Comparison of ENCODE assay signal across 8 mouse cellular contexts in the genomic region with DNA sequence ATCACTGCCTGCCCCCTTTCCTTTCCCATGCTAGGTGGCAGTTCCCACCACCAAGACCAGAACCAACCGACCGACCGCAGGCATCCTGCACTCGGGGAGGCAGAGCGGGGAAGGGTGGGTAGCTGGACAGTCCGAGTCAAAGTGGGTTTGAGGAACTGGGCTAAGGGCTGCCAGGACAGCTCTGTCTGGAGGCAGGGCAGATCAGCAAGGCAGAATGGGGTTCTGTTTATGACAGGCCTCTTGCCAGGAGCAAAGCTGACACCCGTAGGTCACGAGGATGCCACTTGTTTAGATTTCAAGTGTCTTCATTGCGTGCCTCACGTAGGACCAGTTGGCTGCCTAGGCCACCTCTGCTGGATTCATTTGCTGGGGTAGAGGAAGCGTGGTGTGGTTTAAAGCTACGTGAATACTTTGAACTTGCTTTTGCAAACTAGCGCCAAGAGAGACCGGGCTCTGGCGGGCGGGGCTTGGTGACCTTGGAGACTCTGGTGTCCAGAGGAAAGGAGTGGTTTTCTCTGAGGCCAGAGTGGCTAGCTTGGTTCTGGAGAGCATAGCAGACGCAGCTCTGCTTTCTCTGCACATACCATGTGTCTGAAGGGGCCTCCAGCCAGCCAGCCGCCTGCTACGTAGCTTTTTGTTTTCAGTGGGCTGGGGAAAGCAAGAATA. TPM values are rescaled to one million over a fixed set of nuclear protein-coding genes. Genes with fewer than 3 reads are reported as not detected.
DNase-seq lines count a peak whose midpoint lies in the region; ATAC-seq and TF ChIP-seq lines count a peak whose summit lies in the region.

No protein-coding gene starts in this region.

- TF ChIP-seq POLR2A in cortical plate, adult 2 months (IDR thresholded peaks at IDR 0.05; ENCODE audit: extremely low read depth, insufficient read depth, low read length) = no peak
- peak; percentile 43 for TF ChIP-seq POLR2A in heart, adult 2 months (IDR thresholded peaks at IDR 0.05; ENCODE audit: insufficient read depth, low read depth, low read length)
- no peak for TF ChIP-seq POLR2A in lung, adult 2 months (IDR thresholded peaks at IDR 0.05; ENCODE audit: borderline replicate concordance, extremely low read depth, low read depth, low read length)
- TF ChIP-seq POLR2A in small intestine, adult 2 months (IDR thresholded peaks at IDR 0.05; ENCODE audit: low read depth, low read length) = no peak

- no peak for TF ChIP-seq CTCF in Patski (IDR thresholded peaks at IDR 0.05)
- TF ChIP-seq CTCF in cortical plate, adult 2 months (IDR thresholded peaks at IDR 0.05; ENCODE audit: extremely low read depth, insufficient read depth, low read length) = no peak
- TF ChIP-seq CTCF in heart, adult 2 months (IDR thresholded peaks at IDR 0.05) = no peak
- no peak for TF ChIP-seq CTCF in lung, adult 2 months (IDR thresholded peaks at IDR 0.05; ENCODE audit: insufficient read depth, low read length)
- TF ChIP-seq CTCF in small intestine, adult 2 months (IDR thresholded peaks at IDR 0.05; ENCODE audit: extremely low read depth, insufficient read length, insufficient replicate concordance, low read depth, low read length) = no peak

- intact Hi-C loops in heart, adult 2 months (cut with DNase I) = no loop called here

- H3K27me3 ChIP-seq in Patski = no peaks in the 10 kb centered on the region
- no peaks in the 10 kb centered on the region for H3K27me3 ChIP-seq in heart, adult 2 months (ENCODE audit: control insufficient read depth, insufficient read depth, low read length)
- no peaks in the 10 kb centered on the region for H3K27me3 ChIP-seq in small intestine, adult 2 months (ENCODE audit: control insufficient read depth, insufficient read depth, low read length)

- H3K4me3 ChIP-seq in cortical plate, adult 2 months (ENCODE audit: insufficient read depth, low read length) = no peak overlapping the region
- H3K4me3 ChIP-seq in heart, adult 2 months = peak overlapping the region; percentile 15
- H3K4me3 ChIP-seq in lung, adult 2 months (replicated peaks; ENCODE audit: extremely low read depth, low read depth, low read length) = no peak overlapping the region
- H3K4me3 ChIP-seq in small intestine, adult 2 months (ENCODE audit: low read depth, low read length) = no peak overlapping the region

- peaks cover 9% of the 10 kb centered on the region for H3K4me1 ChIP-seq in cortical plate, adult 2 months (ENCODE audit: control insufficient read depth, insufficient read depth, low read length)
- H3K4me1 ChIP-seq in heart, adult 2 months (ENCODE audit: control insufficient read depth, insufficient read depth, low read length) = peaks cover 59% of the 10 kb centered on the region
- H3K4me1 ChIP-seq in lung, adult 2 months (ENCODE audit: control insufficient read depth, insufficient read depth, low read length) = peaks cover 56% of the 10 kb centered on the region
- peaks cover 13% of the 10 kb centered on the region for H3K4me1 ChIP-seq in small intestine, adult 2 months (ENCODE audit: control insufficient read depth, insufficient read depth, insufficient read length, low read length)

- peak overlapping the region; percentile 45 for H3K9ac ChIP-seq in heart, adult 2 months (ENCODE audit: low read depth, low read length)

- no peaks in the 10 kb centered on the region; the same call in 1 of the 2 replicates for H3K79me2 ChIP-seq in heart, adult 2 months (replicated peaks; ENCODE audit: control insufficient read depth, insufficient read depth, low read length)

- peak; percentile 19 for ATAC-seq in Patski
- no peak for ATAC-seq in megakaryocyte, adult 5-6 weeks (ENCODE audit: poor library complexity, severe bottlenecking)

- peaks cover 10% of the 10 kb centered on the region for H3K36me3 ChIP-seq in heart, adult 2 months (ENCODE audit: control insufficient read depth, insufficient read depth, low read length)
- peaks cover 34% of the 10 kb centered on the region for H3K36me3 ChIP-seq in small intestine, adult 2 months (ENCODE audit: control insufficient read depth, insufficient read depth, low read length)

- no peak for DNase-seq in Patski (ENCODE audit: low read depth, low spot score)
- peak; percentile 83 to 85 for DNase-seq in heart, adult 2 months
- peak; percentile 88 for DNase-seq in kidney, adult 11 months
- DNase-seq in lung, adult 2 months = peak; percentile 70
- DNase-seq in left cerebral cortex, adult 18-20 months (ENCODE audit: low spot score in 2 of 2) = no peak

- POLR2A ChIA-PET in Patski (lab: Charles Lee) = no interaction called here

- 0 out of 2 replicates have a peak, but pooled peaks have one; percentile 61 for TF ChIP-seq EP300 in heart, adult 2 months (IDR thresholded peaks at IDR 0.05; ENCODE audit: insufficient read depth, low read depth, low read length)

- peak overlapping the region; percentile 0 for H3K27ac ChIP-seq in cortical plate, adult 2 months (ENCODE audit: insufficient read depth, low read length)
- peak overlapping the region; percentile 86 for H3K27ac ChIP-seq in heart, adult 2 months
- H3K27ac ChIP-seq in small intestine, adult 2 months (ENCODE audit: insufficient read depth, low read depth, low read length) = peak overlapping the region; percentile 44

- 16% methylated on average over 19 of the region's 19 CpGs for whole genome bisulfite sequencing in heart, adult 2 months
- 22% methylated on average over 19 of the region's 19 CpGs for WGBS in lung, adult 2 months
- 42% methylated on average over 19 of the region's 19 CpGs for WGBS in small intestine, adult 2 months

- in situ Hi-C loops in Patski (cut with MboI; ENCODE audit: low pct_unique_long_range_greater_than_20kb) = no loop called here

- CTCF ChIA-PET in Patski (lab: Charles Lee) = interaction anchor here (1.5 kb wide), 1 partner anchor 11 kb away, joined by 3 read pairs; no protein-coding TSS in a partner anchor

RNA-seq across cellular contexts. Expression of gene Cyp17a1, which starts 31.4 kb away (rescaled TPM):
- not detected for polyA plus RNA-seq in Patski (2021)
- 0.04 TPM in 1 of 2 replicates, not detected in the other for polyA plus RNA-seq in cortical plate, adult 2 months (2012; rRNA removed)
- not detected for total RNA-seq in heart, adult 2 months (2021)
- 0.12 TPM in 1 of 2 replicates, not detected in the other for polyA plus RNA-seq in heart, adult 2 months (2012; rRNA removed)
- polyA plus RNA-seq in lung, adult 2 months (2012; rRNA removed) = 0.06 TPM in 1 of 2 replicates, not detected in the other
- polyA plus RNA-seq in small intestine, adult 2 months (2012; rRNA removed) = 0.11 and 0.95 TPM in 2 replicates
- total RNA-seq in megakaryocyte, adult 5-6 weeks (2015) = not detected in 2 replicates
- total RNA-seq in megakaryocyte, adult 5-6 weeks (2017) = not detected in 2 replicates
- not detected for total RNA-seq in left cerebral cortex, adult 18-20 months (2021)

RNA-seq across cellular contexts. Expression of gene Wbp1l, which starts 42.7 kb away (rescaled TPM):
- 73.3 TPM for polyA plus RNA-seq in Patski (2021)
- 24.3 and 26.6 TPM in 2 replicates for polyA plus RNA-seq in cortical plate, adult 2 months (2012; rRNA removed)
- total RNA-seq in heart, adult 2 months (2021) = 10 to 100 TPM; 53.5 to 54.2 TPM
- 39.2 and 46.2 TPM in 2 replicates for polyA plus RNA-seq in heart, adult 2 months (2012; rRNA removed)
- polyA plus RNA-seq in lung, adult 2 months (2012; rRNA removed) = 47.3 and 54.3 TPM in 2 replicates
- polyA plus RNA-seq in small intestine, adult 2 months (2012; rRNA removed) = 24.8 and 42.4 TPM in 2 replicates
- total RNA-seq in megakaryocyte, adult 5-6 weeks (2015) = 23.4 and 23.8 TPM in 2 replicates
- 36.9 and 39.8 TPM in 2 replicates for total RNA-seq in megakaryocyte, adult 5-6 weeks (2017)
- 10 to 100 TPM; 34.9 to 37.9 TPM for total RNA-seq in left cerebral cortex, adult 18-20 months (2021)

RNA-seq across cellular contexts. Expression of gene Borcs7, which starts 48.2 kb away (rescaled TPM):
- 8.3 TPM for polyA plus RNA-seq in Patski (2021)
- polyA plus RNA-seq in cortical plate, adult 2 months (2012; rRNA removed) = 19.2 and 21.2 TPM in 2 replicates
- total RNA-seq in heart, adult 2 months (2021) = 1 to 10 TPM; 7.1 to 7.8 TPM
- 4.7 and 8.7 TPM in 2 replicates for polyA plus RNA-seq in heart, adult 2 months (2012; rRNA removed)
- 2.4 and 5.0 TPM in 2 replicates for polyA plus RNA-seq in lung, adult 2 months (2012; rRNA removed)
- 1.1 and 2.0 TPM in 2 replicates for polyA plus RNA-seq in small intestine, adult 2 months (2012; rRNA removed)
- 12.7 TPM in 2 replicates for total RNA-seq in megakaryocyte, adult 5-6 weeks (2015)
- 4.7 and 6.2 TPM in 2 replicates for total RNA-seq in megakaryocyte, adult 5-6 weeks (2017)
- 10 to 100 TPM; 20.7 to 21.6 TPM for total RNA-seq in left cerebral cortex, adult 18-20 months (2021)

Comparison
In these comparisons a context has a peak if more than half of its experiments do, and no peak if none do; other contexts are left out.
1. DNase-seq: peak in heart, adult 2 months (2 of 2), kidney, adult 11 months (single experiment) and lung, adult 2 months (single experiment); none in Patski (single experiment) and left cerebral cortex, adult 18-20 months (0 of 2).
2. H3K27ac ChIP-seq: peak in every context shown above with its lines; median percentile 86 in heart, adult 2 months; 44 in small intestine, adult 2 months; 0 in cortical plate, adult 2 months.